Mouse (Mus musculus) liver, embryonic 14.5 days (tissue): ENCODE data around the gene Gm49392.

Source experiments
- CTCF ChIP-seq: IDR thresholded peaks from 2 replicates; pipeline ENCODE4 v1.5.1; 2016; ENCODE audit warnings: antibody characterized with exemption, low read depth, control low read depth
- EP300 ChIP-seq: IDR thresholded peaks from 2 replicates; pipeline ENCODE4 v1.6.1; 2016; ENCODE audit warnings: antibody characterized with exemption, low read depth

- TF ChIP-seq CTCF (no peak), EP300 (no peak; the same call in 1 of the 2 replicates)
Observed at GRCm38 (mm10) chr13:60936500-60936901, 39.8 kb upstream of the Gm49392 start, which contains the start of the genes Gm49391 and Ctla2a.
